In genomic region chr1:177259038-177259600, GRCm38 (mm10) we compare ENCODE assay signal across 8 mouse cellular contexts. TPM values are rescaled to one million over a fixed set of nuclear protein-coding genes. Genes with fewer than 3 reads are reported as not detected.
DNase-seq lines count a peak whose midpoint lies in the region; ATAC-seq and TF ChIP-seq lines count a peak whose summit lies in the region.

No protein-coding gene starts in this region.

- H3K4me2 ChIP-seq in lung, embryonic 14.5 days, result peak overlapping the region; percentile 92
- peak overlapping the region; percentile 66 for H3K4me2 ChIP-seq in embryonic facial prominence, embryonic 14.5 days (ENCODE audit: low read depth, low read length)
- H3K4me2 ChIP-seq in intestine, embryonic 16.5 days (ENCODE audit: low read depth, low read length), result peak overlapping the region; percentile 97
- peak overlapping the region; percentile 88 for H3K4me2 ChIP-seq in neural tube, embryonic 15.5 days

- TF ChIP-seq CTCF in lung, embryonic 14.5 days (IDR thresholded peaks at IDR 0.05; ENCODE audit: low read depth), result no peak

- ATAC-seq in lung, embryonic 14.5 days (ENCODE audit: insufficient read depth), result no peak
- ATAC-seq in embryonic facial prominence, embryonic 14.5 days (ENCODE audit: low read depth), result no peak
- ATAC-seq in intestine, embryonic 16.5 days, result no peak
- ATAC-seq in neural tube, embryonic 15.5 days (ENCODE audit: low FRiP score), result no peak; the same call in 1 of the 2 replicates

- H3K27me3 ChIP-seq in lung, embryonic 14.5 days (ENCODE audit: insufficient read depth, low read length), result no peaks in the 10 kb centered on the region
- no peaks in the 10 kb centered on the region for H3K27me3 ChIP-seq in embryonic facial prominence, embryonic 14.5 days (replicated peaks; ENCODE audit: control insufficient read depth, insufficient read depth, low read length)
- 0 out of 2 replicates have a peak, but pooled peaks cover 3% of the 10 kb centered on the region for H3K27me3 ChIP-seq in intestine, embryonic 16.5 days (replicated peaks; ENCODE audit: control insufficient read depth, insufficient read depth, low read length)
- no peaks in the 10 kb centered on the region for H3K27me3 ChIP-seq in neural tube, embryonic 15.5 days (replicated peaks)

- 17% methylated on average over 16 of the region's 16 CpGs for WGBS in lung, embryonic 14.5 days
- 26% methylated on average over 13 of the region's 16 CpGs for WGBS in embryonic facial prominence, embryonic 14.5 days
- WGBS in intestine, embryonic 16.5 days, result 20% methylated on average over 16 of the region's 16 CpGs
- 21% methylated on average over 16 of the region's 16 CpGs for WGBS in neural tube, embryonic 15.5 days

- peak overlapping the region; percentile 87 for H3K4me3 ChIP-seq in lung, embryonic 14.5 days (ENCODE audit: low read depth, low read length)
- H3K4me3 ChIP-seq in embryonic facial prominence, embryonic 14.5 days (ENCODE audit: low read depth, low read length), result peak overlapping the region; percentile 92
- peak overlapping the region; percentile 84 for H3K4me3 ChIP-seq in intestine, embryonic 16.5 days (ENCODE audit: low read length)
- peak overlapping the region; percentile 72 for H3K4me3 ChIP-seq in neural tube, embryonic 15.5 days (replicated peaks)

- H3K27ac ChIP-seq in lung, embryonic 14.5 days (ENCODE audit: low read depth), result peak overlapping the region; percentile 97
- peak overlapping the region; percentile 96 for H3K27ac ChIP-seq in embryonic facial prominence, embryonic 14.5 days (replicated peaks; ENCODE audit: low read depth, low read length)
- peak overlapping the region; percentile 92 for H3K27ac ChIP-seq in intestine, embryonic 16.5 days (ENCODE audit: low read length)
- peak overlapping the region; percentile 98 for H3K27ac ChIP-seq in neural tube, embryonic 15.5 days (replicated peaks)

- H3K4me1 ChIP-seq in lung, embryonic 14.5 days (ENCODE audit: insufficient read depth), result 0 out of 2 replicates have a peak, but pooled peaks cover 3% of the 10 kb centered on the region
- H3K4me1 ChIP-seq in embryonic facial prominence, embryonic 14.5 days (ENCODE audit: control insufficient read depth, insufficient read depth, low read length), result 0 out of 2 replicates have a peak, but pooled peaks cover 14% of the 10 kb centered on the region
- peaks cover 3% of the 10 kb centered on the region; the same call in 1 of the 2 replicates for H3K4me1 ChIP-seq in intestine, embryonic 16.5 days (ENCODE audit: control insufficient read depth, insufficient read depth, low read length)
- H3K4me1 ChIP-seq in neural tube, embryonic 15.5 days, result peaks cover 12% of the 10 kb centered on the region

- no peaks in the 10 kb centered on the region for H3K9me3 ChIP-seq in lung, embryonic 14.5 days (ENCODE audit: low read depth, low read length)
- H3K9me3 ChIP-seq in embryonic facial prominence, embryonic 14.5 days (ENCODE audit: control insufficient read depth, low read length), result no peaks in the 10 kb centered on the region
- H3K9me3 ChIP-seq in intestine, embryonic 16.5 days (ENCODE audit: control insufficient read depth, low read length), result no peaks in the 10 kb centered on the region
- no peaks in the 10 kb centered on the region for H3K9me3 ChIP-seq in neural tube, embryonic 15.5 days (replicated peaks)

- no peak for DNase-seq in lung, embryonic 14.5 days
- no peak for DNase-seq in lung, postnatal 14 days
- DNase-seq in embryonic facial prominence, embryonic 14.5 days (ENCODE audit: low spot score), result no peak
- DNase-seq in left cerebral cortex, adult 18-20 months (ENCODE audit: low spot score in 2 of 2), result no peak
- no peak for DNase-seq in layer of hippocampus, adult 9-10 months (ENCODE audit: low spot score)
- DNase-seq in left cerebral cortex, adult 8-10 months (ENCODE audit: low spot score in 2 of 2), result no peak

- H3K36me3 ChIP-seq in lung, embryonic 14.5 days (ENCODE audit: insufficient read depth), result no peaks in the 10 kb centered on the region
- no peaks in the 10 kb centered on the region for H3K36me3 ChIP-seq in embryonic facial prominence, embryonic 14.5 days (ENCODE audit: control insufficient read depth, insufficient read depth, low read length)
- no peaks in the 10 kb centered on the region for H3K36me3 ChIP-seq in intestine, embryonic 16.5 days (ENCODE audit: control insufficient read depth, insufficient read depth, low read length)
- no peaks in the 10 kb centered on the region for H3K36me3 ChIP-seq in neural tube, embryonic 15.5 days

- peak overlapping the region; percentile 88 for H3K9ac ChIP-seq in lung, embryonic 14.5 days
- H3K9ac ChIP-seq in embryonic facial prominence, embryonic 14.5 days (ENCODE audit: low read depth, low read length), result peak overlapping the region; percentile 88
- H3K9ac ChIP-seq in intestine, embryonic 16.5 days (ENCODE audit: low read depth, low read length), result peak overlapping the region; percentile 81
- H3K9ac ChIP-seq in neural tube, embryonic 15.5 days (replicated peaks), result peak overlapping the region; percentile 85

RNA-seq across cellular contexts. Expression of gene Akt3, which starts 1.1 kb away (rescaled TPM):
- 6.8 and 6.9 TPM in 2 replicates for polyA plus RNA-seq in lung, embryonic 14.5 days (2014; fragmentation: Nextera tagmentation; extraction: Ambion mirVana)
- polyA plus RNA-seq in embryonic facial prominence, embryonic 14.5 days (2014; fragmentation: Nextera tagmentation; extraction: Ambion mirVana), result 7.3 and 8.5 TPM in 2 replicates
- 2.3 TPM in 2 replicates for polyA plus RNA-seq in intestine, embryonic 16.5 days (2015; fragmentation: Nextera tagmentation; extraction: Ambion mirVana)
- 14.8 and 16.9 TPM in 2 replicates for polyA plus RNA-seq in neural tube, embryonic 15.5 days (2015; fragmentation: Nextera tagmentation; extraction: Ambion mirVana)
- total RNA-seq in left cerebral cortex, adult 18-20 months (2021), result 100 to 1,000 TPM; 258 to 260 TPM
- total RNA-seq in left cerebral cortex, adult 8-10 months (2022), result 100 to 1,000 TPM; 227 to 296 (median 251) TPM
